Mouse (Mus musculus): Measurements from ENCODE around the gene Vamp8.
A peak's percentile ranks its signal among the peaks of the same experiment; 100 is the strongest.

Vamp8 gene

GRCm38 (mm10) chr6:72356001-72356532 is 34.4 kb downstream of the Vamp8 start:
- ATAC-seq (ENCODE audit: insufficient number of reproducible peaks, low FRiP score, low TSS enrichment), result no peak

GRCm38 (mm10) chr6:72355066-72355911 is 35.2 kb downstream of the Vamp8 start, which contains the start of gene Tmem150a:
Gene Tmem150a, plus strand, starts transcription at chr6:72355447.
- peak; percentile 54 for ATAC-seq (ENCODE audit: insufficient number of reproducible peaks, low FRiP score, low TSS enrichment)

GRCm38 (mm10) chr6:72354025-72354424 is 36.5 kb downstream of the Vamp8 start:
- no peak for ATAC-seq (ENCODE audit: insufficient number of reproducible peaks, low FRiP score, low TSS enrichment)

GRCm38 (mm10) chr6:72352636-72353405 is 37.7 kb downstream of the Vamp8 start:
- no peak for ATAC-seq (ENCODE audit: insufficient number of reproducible peaks, low FRiP score, low TSS enrichment)

- ATAC-seq (ENCODE audit: insufficient number of reproducible peaks, low FRiP score, low TSS enrichment), result no peak
Observed at GRCm38 (mm10) chr6:72350214-72350613, 40.3 kb downstream of the Vamp8 start.

- ATAC-seq (ENCODE audit: insufficient number of reproducible peaks, low FRiP score, low TSS enrichment), result no peak
Observed at GRCm38 (mm10) chr6:72348411-72348810, 42.1 kb downstream of the Vamp8 start.

- peak; percentile 66 for ATAC-seq (ENCODE audit: insufficient number of reproducible peaks, low FRiP score, low TSS enrichment)
Observed at GRCm38 (mm10) chr6:72347166-72347941, 43.1 kb downstream of the Vamp8 start, which contains the start of gene 0610030E20Rik. Gene 0610030E20Rik, plus strand, starts transcription at chr6:72347317.

GRCm38 (mm10) chr6:72346261-72346660 is 44.2 kb downstream of the Vamp8 start:
- ATAC-seq (ENCODE audit: insufficient number of reproducible peaks, low FRiP score, low TSS enrichment), result no peak

GRCm38 (mm10) chr6:72345633-72346032 is 44.9 kb downstream of the Vamp8 start:
- ATAC-seq (ENCODE audit: insufficient number of reproducible peaks, low FRiP score, low TSS enrichment), result no peak

- ATAC-seq (ENCODE audit: insufficient number of reproducible peaks, low FRiP score, low TSS enrichment), result peak; percentile 76
Observed at GRCm38 (mm10) chr6:72345074-72345567, 45.4 kb downstream of the Vamp8 start, which contains the start of gene Usp39. Gene Usp39, minus strand, starts transcription at chr6:72345184.

- no peak for ATAC-seq (ENCODE audit: insufficient number of reproducible peaks, low FRiP score, low TSS enrichment)
Observed at GRCm38 (mm10) chr6:72344396-72345073, 46.0 kb downstream of the Vamp8 start.

GRCm38 (mm10) chr6:72340481-72340880 is 50.0 kb downstream of the Vamp8 start:
- ATAC-seq (ENCODE audit: insufficient number of reproducible peaks, low FRiP score, low TSS enrichment), result no peak
